Mouse (Mus musculus) B cell, adult 67 days (primary cell): Measurements from ENCODE around the gene Fam120c. TPM values are rescaled to one million over a fixed set of nuclear protein-coding genes. Genes with fewer than 3 reads are reported as not detected.

Source experiments
- total RNA-seq, 2 experiments: library from RNA; stranded (reverse); gene quantifications; 4 replicates each; pipeline ENCODE4 v1.2.4; 2023

Gene Fam120c
- total RNA-seq, result 10 to 100 TPM in 1 of 2 experiments, 1 to 10 TPM in 1; 9.3 to 10.9 TPM

GRCm38 (mm10) chrX:151343761-151344500, at the start of gene Fam120c:
Fam120c (plus strand) TSS chrX:151344175.

GRCm38 (mm10) chrX:151520458-151521322, 176.7 kb downstream of the Fam120c start, which contains the start of gene Phf8:
Phf8 (plus strand) TSS chrX:151520672.

Other genes starting within 250 kb of the Fam120c start
- gene Tsr2, start 247.6 kb upstream of the Fam120c start, total RNA-seq, result 10 to 100 TPM; 37.9 to 40.1 TPM
- not detected for gene Wnk3, start 146.1 kb upstream of the Fam120c start, total RNA-seq
- gene Phf8, start 176.5 kb downstream of the Fam120c start, total RNA-seq, result 10 to 100 TPM; 56.3 to 77.7 TPM